Mouse (Mus musculus): ENCODE data around the gene Zfp970.
"Not testable (repeated sequence)": the region's sequence is repeated elsewhere in the genome, so short reads cannot be mapped to it uniquely, and the experiment has no call there.

GRCm38 (mm10) chr2:177511381-177511780, 46.8 kb downstream of the Zfp970 start:
- TF ChIP-seq CTCF (conservative IDR thresholded peaks at IDR 0.05; ENCODE audit: low read length); NANOG (IDR thresholded peaks at IDR 0.05; ENCODE audit: borderline replicate concordance, low read length): not testable (repeated sequence)

Measured in E14TG2a.4 (cell line).